Mouse (Mus musculus): ENCODE measurements around the gene Olfr1474.

GRCm38 (mm10) chr19:13500246-13500645, 30.9 kb downstream of the Olfr1474 start, which contains the start of gene Olfr1477:
- TF ChIP-seq CTCF (IDR thresholded peaks at IDR 0.05; ENCODE audit: low read depth, low read length) (no peak), POLR2AphosphoS5 (IDR thresholded peaks at IDR 0.05; ENCODE audit: insufficient replicate concordance, low read depth, low read length) (no peak)
